ENCODE assay signal across 27 mouse cellular contexts in the genomic region with DNA sequence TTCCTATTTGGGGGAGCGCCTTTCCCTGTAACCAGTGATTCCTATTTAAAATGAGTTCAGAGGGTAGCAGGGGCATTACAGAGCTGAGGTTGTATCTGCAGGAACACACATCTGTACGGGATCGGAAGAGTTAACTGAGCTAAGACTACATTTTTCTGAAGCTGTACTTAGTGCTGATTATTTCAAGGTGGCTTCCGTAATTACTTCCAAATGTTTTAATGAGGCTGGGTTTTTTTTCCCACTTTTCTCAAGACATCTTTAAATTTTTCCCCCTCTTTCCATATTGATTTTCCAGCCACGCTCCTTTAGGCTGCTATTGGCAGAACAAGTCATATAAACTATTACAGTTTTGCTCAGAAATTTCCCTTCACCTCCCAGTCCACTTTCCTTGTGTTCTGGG.
A peak's percentile ranks its signal among the peaks of the same experiment; 100 is the strongest.
DNase-seq lines count a peak whose midpoint lies in the region; ATAC-seq and TF ChIP-seq lines count a peak whose summit lies in the region.
"Had no signal": no experiment of that assay in that cellular context is flagged by ENCODE, and none has a peak within 500 bp of the region (broad histone marks: within the 10 kb centered on the region; RNA-seq: fewer than 3 reads in every experiment).

No protein-coding gene starts in this region.

- peak; percentile 44; the same call in 1 of the 2 replicates for ATAC-seq in limb, embryonic 14.5 days (ENCODE audit: low FRiP score, low read depth)
- ATAC-seq in embryonic facial prominence, embryonic 12.5 days (ENCODE audit: insufficient number of reproducible peaks, insufficient read depth, low FRiP score, low TSS enrichment) = no peak
- no peak for ATAC-seq in embryonic facial prominence, embryonic 15.5 days (ENCODE audit: insufficient number of reproducible peaks, low FRiP score, low TSS enrichment, low read depth)
- ATAC-seq in hindbrain, embryonic 14.5 days (ENCODE audit: low FRiP score) = no peak
- ATAC-seq: CD4-positive, CD25-positive, alpha-beta regulatory T cell, adult 4 months; forebrain, embryonic 14.5 days; hindbrain, postnatal 0 days; inflammation-experienced regulatory T-cells, adult 6 months; intestine, embryonic 16.5 days had no signal

- 26% methylated on average over 5 of the region's 5 CpGs for WGBS in limb, embryonic 14.5 days
- 58% methylated on average over 5 of the region's 5 CpGs for WGBS in limb, embryonic 10.5 days
- WGBS in embryonic facial prominence, embryonic 12.5 days = 42% methylated on average over 5 of the region's 5 CpGs
- WGBS in embryonic facial prominence, embryonic 15.5 days = 42% methylated on average over 5 of the region's 5 CpGs
- WGBS in hindbrain, embryonic 14.5 days = 94% methylated on average over 5 of the region's 5 CpGs
- WGBS in heart, embryonic 10.5 days = 83% methylated on average over 5 of the region's 5 CpGs

- no peak overlapping the region for H3K27ac ChIP-seq in limb, embryonic 14.5 days (replicated peaks; ENCODE audit: low read depth, low read length)
- H3K27ac ChIP-seq in limb, embryonic 10.5 days = no peak overlapping the region
- H3K27ac ChIP-seq in embryonic facial prominence, embryonic 12.5 days = peak overlapping the region; percentile 41; the same call in 1 of the 2 replicates
- peak overlapping the region; percentile 22; the same call in 1 of the 2 replicates for H3K27ac ChIP-seq in embryonic facial prominence, embryonic 15.5 days (replicated peaks)
- H3K27ac ChIP-seq in hindbrain, embryonic 14.5 days = no peak overlapping the region
- H3K27ac ChIP-seq in heart, embryonic 10.5 days = no peak overlapping the region
- H3K27ac ChIP-seq: gastrocnemius, adult 2 months; heart, embryonic 15.5 days; hindbrain, embryonic 10.5 days; hindbrain, embryonic 13.5 days; hindbrain, postnatal 0 days had no signal

- H3K4me3 ChIP-seq in limb, embryonic 14.5 days (replicated peaks; ENCODE audit: low read length) = no peak overlapping the region
- no peak overlapping the region for H3K4me3 ChIP-seq in limb, embryonic 10.5 days
- no peak overlapping the region for H3K4me3 ChIP-seq in embryonic facial prominence, embryonic 12.5 days
- no peak overlapping the region for H3K4me3 ChIP-seq in embryonic facial prominence, embryonic 15.5 days (replicated peaks)
- no peak overlapping the region for H3K4me3 ChIP-seq in hindbrain, embryonic 14.5 days (replicated peaks; ENCODE audit: low read length)
- no peak overlapping the region for H3K4me3 ChIP-seq in heart, embryonic 10.5 days
- H3K4me3 ChIP-seq: gastrocnemius, adult 2 months; heart, embryonic 12.5 days; heart, embryonic 15.5 days; hindbrain, embryonic 10.5 days; hindbrain, embryonic 13.5 days had no signal

- H3K4me1 ChIP-seq in limb, embryonic 14.5 days (ENCODE audit: control insufficient read depth, insufficient read depth, low read length) = 0 out of 2 replicates have a peak, but pooled peaks cover 10% of the 10 kb centered on the region
- H3K4me1 ChIP-seq in limb, embryonic 10.5 days = peaks cover 23% of the 10 kb centered on the region
- H3K4me1 ChIP-seq in embryonic facial prominence, embryonic 12.5 days = no peaks in the 10 kb centered on the region
- no peaks in the 10 kb centered on the region for H3K4me1 ChIP-seq in embryonic facial prominence, embryonic 15.5 days
- H3K4me1 ChIP-seq in hindbrain, embryonic 14.5 days (replicated peaks; ENCODE audit: control insufficient read depth, insufficient read depth, low read length) = no peaks in the 10 kb centered on the region
- H3K4me1 ChIP-seq in heart, embryonic 10.5 days = no peaks in the 10 kb centered on the region
- H3K4me1 ChIP-seq: heart, embryonic 12.5 days; heart, embryonic 15.5 days; hindbrain, embryonic 10.5 days; hindbrain, embryonic 13.5 days had no signal

- H3K36me3 ChIP-seq in limb, embryonic 14.5 days (ENCODE audit: control insufficient read depth, insufficient read depth, low read length) = no peaks in the 10 kb centered on the region
- H3K36me3 ChIP-seq in limb, embryonic 10.5 days = no peaks in the 10 kb centered on the region
- no peaks in the 10 kb centered on the region for H3K36me3 ChIP-seq in embryonic facial prominence, embryonic 12.5 days
- H3K36me3 ChIP-seq in embryonic facial prominence, embryonic 15.5 days = no peaks in the 10 kb centered on the region
- H3K36me3 ChIP-seq in hindbrain, embryonic 14.5 days (replicated peaks; ENCODE audit: control insufficient read depth, insufficient read depth) = no peaks in the 10 kb centered on the region
- no peaks in the 10 kb centered on the region for H3K36me3 ChIP-seq in heart, embryonic 10.5 days
- H3K36me3 ChIP-seq: heart, embryonic 12.5 days; heart, embryonic 15.5 days; hindbrain, embryonic 10.5 days; hindbrain, embryonic 13.5 days had no signal

- TF ChIP-seq POLR2A in limb, embryonic 14.5 days (IDR thresholded peaks at IDR 0.05; ENCODE audit: borderline replicate concordance, extremely low read depth, insufficient read depth, insufficient read length) = no peak

- DNase-seq in limb, embryonic 14.5 days (ENCODE audit: low spot score) = peak; percentile 57
- DNase-seq in limb, embryonic 10.5 days (ENCODE audit: low spot score) = no peak
- DNase-seq in hindbrain, embryonic 14.5 days (ENCODE audit: low spot score) = no peak
- no peak for DNase-seq in heart, embryonic 10.5 days (ENCODE audit: low spot score)
- DNase-seq: adrenal gland, adult 8-10 months; adrenal gland, postnatal 25 days; cerebellum, adult 11-12 months; cerebellum, adult 8-10 months; cerebellum, postnatal 14 days; gastrocnemius, adult 2 months; gastrocnemius, postnatal 14 days; heart, adult 11 months; heart, postnatal 10 days; heart, postnatal 36 days; kidney, adult 18-20 months; kidney, adult 9 months had no signal

- no peak overlapping the region for H3K4me2 ChIP-seq in limb, embryonic 14.5 days (replicated peaks; ENCODE audit: low read depth, low read length, severe bottlenecking)
- no peak overlapping the region for H3K4me2 ChIP-seq in embryonic facial prominence, embryonic 12.5 days (replicated peaks)
- H3K4me2 ChIP-seq in embryonic facial prominence, embryonic 15.5 days (replicated peaks) = no peak overlapping the region
- no peak overlapping the region for H3K4me2 ChIP-seq in hindbrain, embryonic 14.5 days (replicated peaks)
- H3K4me2 ChIP-seq: heart, embryonic 12.5 days; heart, embryonic 15.5 days; hindbrain, embryonic 13.5 days had no signal

- H3K27me3 ChIP-seq in limb, embryonic 14.5 days (ENCODE audit: control insufficient read depth, insufficient read depth, low read length) = no peaks in the 10 kb centered on the region
- H3K27me3 ChIP-seq in limb, embryonic 10.5 days (ENCODE audit: low read depth, poor library complexity, severe bottlenecking) = no peaks in the 10 kb centered on the region
- H3K27me3 ChIP-seq in embryonic facial prominence, embryonic 12.5 days = no peaks in the 10 kb centered on the region
- no peaks in the 10 kb centered on the region for H3K27me3 ChIP-seq in embryonic facial prominence, embryonic 15.5 days
- no peaks in the 10 kb centered on the region for H3K27me3 ChIP-seq in hindbrain, embryonic 14.5 days (ENCODE audit: control insufficient read depth, insufficient read depth, low read length)
- H3K27me3 ChIP-seq in heart, embryonic 10.5 days (ENCODE audit: insufficient read depth, poor library complexity, severe bottlenecking) = no peaks in the 10 kb centered on the region
- H3K27me3 ChIP-seq: heart, embryonic 12.5 days; heart, embryonic 15.5 days; hindbrain, embryonic 13.5 days had no signal

- H3K9ac ChIP-seq in limb, embryonic 14.5 days (ENCODE audit: low read depth, low read length, severe bottlenecking) = no peak overlapping the region
- no peak overlapping the region for H3K9ac ChIP-seq in embryonic facial prominence, embryonic 12.5 days
- no peak overlapping the region for H3K9ac ChIP-seq in embryonic facial prominence, embryonic 15.5 days
- no peak overlapping the region for H3K9ac ChIP-seq in hindbrain, embryonic 14.5 days
- H3K9ac ChIP-seq: heart, embryonic 12.5 days; heart, embryonic 15.5 days; hindbrain, embryonic 13.5 days had no signal

- H3K9me3 ChIP-seq in limb, embryonic 14.5 days (ENCODE audit: control insufficient read depth, low read length) = no peaks in the 10 kb centered on the region
- no peaks in the 10 kb centered on the region for H3K9me3 ChIP-seq in limb, embryonic 10.5 days (replicated peaks)
- H3K9me3 ChIP-seq in embryonic facial prominence, embryonic 12.5 days = no peaks in the 10 kb centered on the region
- H3K9me3 ChIP-seq in embryonic facial prominence, embryonic 15.5 days (replicated peaks) = no peaks in the 10 kb centered on the region
- no peaks in the 10 kb centered on the region for H3K9me3 ChIP-seq in hindbrain, embryonic 14.5 days (ENCODE audit: control insufficient read depth, low read length)
- H3K9me3 ChIP-seq in heart, embryonic 10.5 days = no peaks in the 10 kb centered on the region
- H3K9me3 ChIP-seq: heart, embryonic 12.5 days; heart, embryonic 15.5 days; hindbrain, embryonic 10.5 days; hindbrain, embryonic 13.5 days had no signal

Comparison
In these comparisons a context has a peak if more than half of its experiments do, and no peak if none do; other contexts are left out.
1. H3K27ac ChIP-seq: peak in embryonic facial prominence, embryonic 12.5 days (single experiment) and embryonic facial prominence, embryonic 15.5 days (single experiment); none in limb, embryonic 14.5 days (single experiment), limb, embryonic 10.5 days (single experiment), hindbrain, embryonic 14.5 days (single experiment) and heart, embryonic 10.5 days (single experiment).